Mouse (Mus musculus) hindbrain, postnatal 0 days (tissue): ENCODE results near the gene Serpinb8. TPM values are rescaled to one million over a fixed set of nuclear protein-coding genes. Genes with fewer than 3 reads are reported as not detected.
A peak's percentile ranks its signal among the peaks of the same experiment; 100 is the strongest.

Experiments used
- ATAC-seq: fragments of 200-750 bp; cut with Nextera tagmentation; 2 replicates; pipeline ENCODE4 v1.8.0; 2017; ENCODE audit warnings: mild to moderate bottlenecking, moderate TSS enrichment, moderate library complexity
- DNase-seq: peaks from one replicate; pipeline ENCODE4 v3.0.0-alpha.2; 2015; ENCODE audit warnings: low spot score
- H3K27ac ChIP-seq: fragments of 300-500 bp; sonication (generic); 2 replicates; pipeline ENCODE4 v1.5.1; 2014; ENCODE audit warnings: mild to moderate bottlenecking
- H3K27me3 ChIP-seq: fragments of 300-500 bp; sonication (generic); 2 replicates; pipeline ENCODE4 v1.6.1; 2014; ENCODE audit warnings: low read length, mixed read lengths; ENCODE audit not compliant: insufficient read depth
- H3K36me3 ChIP-seq: fragments of 300-500 bp; sonication (generic); 2 replicates; pipeline ENCODE4 v1.6.1; 2014; ENCODE audit warnings: low read length, mixed read lengths; ENCODE audit not compliant: insufficient read depth
- H3K4me1 ChIP-seq: fragments of 300-500 bp; sonication (generic); 2 replicates; pipeline ENCODE4 v1.6.1; 2014; ENCODE audit warnings: antibody characterized with exemption, low read length, mixed read lengths; ENCODE audit not compliant: insufficient read depth
- H3K4me2 ChIP-seq: fragments of 300-500 bp; sonication (generic); 2 replicates; pipeline ENCODE4 v1.6.1; 2014; ENCODE audit warnings: low read depth, mild to moderate bottlenecking, low read length, moderate library complexity, mixed read lengths
- H3K4me3 ChIP-seq: fragments of 300-500 bp; sonication (generic); 2 replicates; pipeline ENCODE4 v1.5.1; 2014; ENCODE audit warnings: low read length
- H3K9ac ChIP-seq: fragments of 300-500 bp; sonication (generic); replicated peaks from 2 replicates; pipeline ENCODE4 v1.6.1; 2014; ENCODE audit warnings: mild to moderate bottlenecking, low read length, moderate library complexity, mixed read lengths
- H3K9me3 ChIP-seq: fragments of 300-500 bp; sonication (generic); 2 replicates; pipeline ENCODE4 v1.6.1; 2016; ENCODE audit warnings: low read length, mixed read lengths
- CTCF ChIP-seq: IDR thresholded peaks from 2 replicates; pipeline ENCODE4 v1.5.1; 2016; ENCODE audit warnings: antibody characterized with exemption, control low read depth, low read depth
- WGBS: fragments of 180-500 bp; shearing (Covaris S2); extraction: QIAGEN DNeasy Blood & Tissue Kit; methylation state at CpG from one replicate; pipeline ENCODE4 v1.1.7; 2014; 5-methylcytosine and 5-hydroxymethylcytosine counted together
- polyA plus RNA-seq: library from polyadenylated mRNA; unstranded; fragments of >200 nt; fragmentation: Nextera tagmentation; extraction: Ambion mirVana; gene quantifications from 2 replicates; pipeline ENCODE4 v1.2.1, GENCODE M21; 2015
- total RNA-seq: library from RNA; depleted of rRNA; stranded (reverse); fragments of >200 nt; gene quantifications from 2 replicates; pipeline ENCODE4 v1.2.3, GENCODE M21; 2014

Serpinb8 gene
- total and polyA plus RNA-seq, 2 experiments from 2014 or later, result 0.42 to 1.2 TPM

- Histone ChIP-seq H3K36me3 (no peaks in the 10 kb centered on the region), H3K4me2 (no peak overlapping the region), H3K9ac (no peak overlapping the region), H3K27ac (no peak overlapping the region), H3K27me3 (no peaks in the 10 kb centered on the region), H3K4me1 (no peaks in the 10 kb centered on the region), H3K9me3 (no peaks in the 10 kb centered on the region), H3K4me3 (no peak overlapping the region)
- no peak for ATAC-seq
- no peak for TF ChIP-seq CTCF
- no peak for DNase-seq
Observed at GRCm38 (mm10) chr1:107582900-107583299, 6.9 kb upstream of the Serpinb8 start.

DNA sequence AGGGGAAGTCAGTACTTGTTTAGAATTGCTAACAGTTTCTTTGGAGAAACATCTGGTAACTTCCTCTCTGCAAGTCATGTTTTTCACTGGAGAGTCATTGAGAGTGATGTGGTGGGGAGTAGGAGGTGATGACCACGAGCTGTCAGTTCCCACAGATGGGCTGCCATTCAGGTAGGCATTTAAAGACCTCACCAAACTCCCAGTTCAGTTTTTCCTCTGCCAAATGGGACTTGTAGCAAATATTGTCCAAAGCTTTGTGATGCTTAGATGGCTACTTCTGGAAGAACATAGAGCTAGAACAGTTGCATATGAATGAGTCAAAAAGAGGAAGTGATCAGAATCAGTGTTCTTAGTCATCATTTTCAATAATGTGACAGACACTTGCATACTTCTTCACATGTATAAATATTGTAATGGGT, 5.8 kb upstream of the Serpinb8 start:
- 53% methylated on average over 1 of the region's 1 CpGs for WGBS
- no peak for TF ChIP-seq CTCF
- Histone ChIP-seq H3K9ac (no peak overlapping the region), H3K4me2 (no peak overlapping the region), H3K27ac (no peak overlapping the region), H3K4me1 (no peaks in the 10 kb centered on the region), H3K4me3 (no peak overlapping the region), H3K9me3 (no peaks in the 10 kb centered on the region), H3K27me3 (no peaks in the 10 kb centered on the region), H3K36me3 (no peaks in the 10 kb centered on the region)
- DNase-seq (no peak), ATAC-seq (no peak)

GRCm38 (mm10) chr1:107584932-107585331, 4.9 kb upstream of the Serpinb8 start:
- Histone ChIP-seq H3K4me1 (no peaks in the 10 kb centered on the region; the same call in 1 of the 2 replicates), H3K4me2 (no peak overlapping the region), H3K27me3 (no peaks in the 10 kb centered on the region), H3K27ac (no peak overlapping the region), H3K4me3 (no peak overlapping the region), H3K9ac (no peak overlapping the region), H3K9me3 (no peaks in the 10 kb centered on the region), H3K36me3 (no peaks in the 10 kb centered on the region)
- DNase-seq (no peak), ATAC-seq (no peak)
- 71% methylated on average over 3 of the region's 3 CpGs for WGBS
- no peak for TF ChIP-seq CTCF

DNA sequence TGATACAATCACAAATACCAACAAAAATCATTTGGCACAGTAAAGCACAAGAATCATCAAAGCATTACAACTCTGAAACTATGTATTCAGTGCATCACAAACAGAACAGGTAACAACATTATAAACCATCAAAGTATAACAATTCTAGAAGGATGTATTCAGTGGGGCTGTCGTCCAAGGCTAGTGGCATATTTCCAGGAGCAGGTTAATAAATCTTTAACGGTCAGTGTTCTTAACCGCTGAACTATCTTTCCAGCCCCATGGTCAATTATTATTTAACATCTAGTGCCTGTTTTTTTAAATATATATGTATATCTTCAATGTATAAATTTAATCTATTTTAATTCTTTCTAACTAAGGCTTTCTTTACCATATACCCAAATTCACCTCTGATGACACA, 3.6 kb upstream of the Serpinb8 start:
- H3K36me3 ChIP-seq, result no peaks in the 10 kb centered on the region
- DNase-seq (no peak), ATAC-seq (no peak)
- no peak overlapping the region for H3K4me3 ChIP-seq
- no peaks in the 10 kb centered on the region for H3K9me3 ChIP-seq
- H3K27me3 ChIP-seq, result no peaks in the 10 kb centered on the region
- no peak for TF ChIP-seq CTCF
- no peaks in the 10 kb centered on the region; the same call in 1 of the 2 replicates for H3K4me1 ChIP-seq
- H3K27ac ChIP-seq, result no peak overlapping the region
- H3K4me2 ChIP-seq, result no peak overlapping the region
- 82% methylated on average over 3 of the region's 3 CpGs for WGBS
- H3K9ac ChIP-seq, result no peak overlapping the region

DNA sequence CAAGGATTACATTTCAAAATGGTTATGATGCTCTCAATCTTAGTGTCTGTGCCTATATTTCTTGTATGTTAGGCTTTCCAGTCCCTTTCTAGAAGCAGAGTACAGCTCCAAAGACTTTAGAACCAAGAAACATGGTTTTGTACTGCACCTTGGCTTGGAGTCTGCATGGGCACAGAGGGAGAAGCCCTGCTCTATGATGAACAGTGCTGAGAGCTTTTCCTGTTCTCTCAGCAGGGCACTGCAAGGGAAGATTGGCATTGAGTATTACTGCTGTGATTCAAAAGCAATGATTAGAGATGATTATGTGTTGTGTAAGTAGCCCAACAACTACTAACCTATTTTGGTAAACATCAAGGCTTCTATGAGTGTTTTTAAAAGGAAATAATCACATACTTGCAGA, 1.6 kb upstream of the Serpinb8 start:
- DNase-seq, result no peak
- H3K4me2 ChIP-seq, result no peak overlapping the region
- no peak overlapping the region for H3K27ac ChIP-seq
- H3K9me3 ChIP-seq, result no peaks in the 10 kb centered on the region
- no peaks in the 10 kb centered on the region; the same call in 1 of the 2 replicates for H3K4me1 ChIP-seq
- no peak overlapping the region for H3K9ac ChIP-seq
- no peak for TF ChIP-seq CTCF
- H3K27me3 ChIP-seq, result no peaks in the 10 kb centered on the region
- no peak overlapping the region for H3K4me3 ChIP-seq
- ATAC-seq, result no peak
- H3K36me3 ChIP-seq, result no peaks in the 10 kb centered on the region

GRCm38 (mm10) chr1:107588642-107589041, 1.2 kb upstream of the Serpinb8 start:
- Histone ChIP-seq H3K27me3 (no peaks in the 10 kb centered on the region), H3K4me1 (no peaks in the 10 kb centered on the region; the same call in 1 of the 2 replicates), H3K4me3 (no peak overlapping the region), H3K9me3 (no peaks in the 10 kb centered on the region), H3K4me2 (no peak overlapping the region), H3K27ac (no peak overlapping the region), H3K9ac (no peak overlapping the region), H3K36me3 (no peaks in the 10 kb centered on the region)
- DNase-seq (peak; percentile 13), ATAC-seq (peak; percentile 65; the same call in 1 of the 2 replicates)
- no peak for TF ChIP-seq CTCF
- WGBS, result 31% methylated on average over 1 of the region's 1 CpGs

- no peak for ATAC-seq
- Histone ChIP-seq H3K4me2 (no peak overlapping the region), H3K4me3 (no peak overlapping the region), H3K27me3 (no peaks in the 10 kb centered on the region), H3K4me1 (no peaks in the 10 kb centered on the region; the same call in 1 of the 2 replicates), H3K9me3 (no peaks in the 10 kb centered on the region), H3K27ac (no peak overlapping the region), H3K9ac (no peak overlapping the region), H3K36me3 (no peaks in the 10 kb centered on the region)
- WGBS, result 47% methylated on average over 3 of the region's 3 CpGs
- TF ChIP-seq CTCF, result no peak
- peak; percentile 12 for DNase-seq
Observed at GRCm38 (mm10) chr1:107592644-107593043, 2.8 kb downstream of the Serpinb8 start.
